In the genomic region with DNA sequence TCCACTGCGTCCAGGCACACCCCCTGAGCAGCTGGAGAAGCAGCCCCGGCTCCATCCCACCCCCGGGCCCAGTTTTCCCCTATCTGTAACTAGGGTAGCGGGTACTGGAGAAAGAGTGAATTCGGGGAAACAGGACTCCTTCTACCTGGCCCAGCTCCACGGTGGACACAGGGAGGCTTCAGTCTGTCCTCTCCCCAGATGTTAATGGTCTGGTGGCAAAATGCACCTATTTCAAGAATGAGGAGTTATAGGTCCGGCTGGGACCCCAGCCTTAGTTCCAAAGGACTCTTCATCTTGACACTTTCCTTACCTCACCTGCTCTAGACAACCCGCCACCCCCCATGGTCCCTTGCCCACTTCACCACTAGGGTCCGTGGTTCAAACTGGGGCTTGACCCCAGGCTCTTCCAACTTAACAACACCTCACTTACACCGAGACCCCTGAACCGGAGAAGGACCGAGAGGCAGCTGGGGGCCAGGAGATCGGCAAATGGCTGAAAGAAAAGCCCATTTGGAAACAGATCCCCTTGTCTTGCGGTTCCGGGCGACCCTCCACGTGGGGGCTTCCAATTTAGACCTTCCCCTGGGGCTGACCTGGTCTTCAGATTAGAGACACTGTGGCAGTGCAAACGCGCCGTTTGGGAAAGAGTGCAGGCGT, we compare ENCODE assay signal across 9 mouse cellular contexts. TPM values are rescaled to one million over a fixed set of nuclear protein-coding genes. Genes with fewer than 3 reads are reported as not detected.
DNase-seq lines count a peak whose midpoint lies in the region; ATAC-seq lines count a peak whose summit lies in the region.
"Had no signal": no experiment of that assay in that cellular context is flagged by ENCODE, and none has a peak within 500 bp of the region (broad histone marks: within the 10 kb centered on the region; RNA-seq: fewer than 3 reads in every experiment).

No protein-coding gene starts in this region.

- peaks cover 45% of the 10 kb centered on the region for H3K27me3 ChIP-seq in heart, embryonic 14.5 days (ENCODE audit: control insufficient read depth, insufficient read depth, low read length)
- H3K27me3 ChIP-seq in embryonic facial prominence, embryonic 12.5 days, result 0 out of 2 replicates have a peak, but pooled peaks cover 4% of the 10 kb centered on the region
- no peaks in the 10 kb centered on the region for H3K27me3 ChIP-seq in hindbrain, embryonic 15.5 days
- no peaks in the 10 kb centered on the region for H3K27me3 ChIP-seq in midbrain, embryonic 15.5 days (replicated peaks)

- H3K9ac ChIP-seq in heart, embryonic 14.5 days (ENCODE audit: low read length), result peak overlapping the region; percentile 79
- H3K9ac ChIP-seq in embryonic facial prominence, embryonic 12.5 days, result peak overlapping the region; percentile 97
- peak overlapping the region; percentile 77 for H3K9ac ChIP-seq in hindbrain, embryonic 15.5 days
- peak overlapping the region; percentile 85 for H3K9ac ChIP-seq in midbrain, embryonic 15.5 days

- no peak overlapping the region for H3K27ac ChIP-seq in heart, embryonic 14.5 days (replicated peaks in 1 of 2; ENCODE audit: control insufficient read depth in 1 of 2, insufficient read depth in 1 of 2, low read depth in 2 of 2, low read length in 2 of 2)
- H3K27ac ChIP-seq in embryonic facial prominence, embryonic 12.5 days, result peak overlapping the region; percentile 95
- peak overlapping the region; percentile 83 for H3K27ac ChIP-seq in hindbrain, embryonic 15.5 days (replicated peaks)
- H3K27ac ChIP-seq in midbrain, embryonic 15.5 days, result peak overlapping the region; percentile 89

- peaks cover 25 to 37% of the 10 kb centered on the region in 2 experiments for H3K4me1 ChIP-seq in heart, embryonic 14.5 days (ENCODE audit: control insufficient read depth in 2 of 2, insufficient read depth in 2 of 2, low read length in 2 of 2)
- peaks cover 43% of the 10 kb centered on the region for H3K4me1 ChIP-seq in embryonic facial prominence, embryonic 12.5 days
- H3K4me1 ChIP-seq in hindbrain, embryonic 15.5 days (replicated peaks), result peaks cover 63% of the 10 kb centered on the region
- peaks cover 54% of the 10 kb centered on the region for H3K4me1 ChIP-seq in midbrain, embryonic 15.5 days

- H3K4me3 ChIP-seq in heart, embryonic 14.5 days (ENCODE audit: control insufficient read depth in 1 of 2, insufficient read depth in 1 of 2, low read depth in 1 of 2, low read length in 2 of 2), result peak overlapping the region; percentile 48 to 64
- H3K4me3 ChIP-seq in embryonic facial prominence, embryonic 12.5 days, result peak overlapping the region; percentile 93
- H3K4me3 ChIP-seq in hindbrain, embryonic 15.5 days, result peak overlapping the region; percentile 67
- H3K4me3 ChIP-seq in midbrain, embryonic 15.5 days, result peak overlapping the region; percentile 71

- DNase-seq in heart, postnatal 4 days, result no peak
- no peak for DNase-seq in thymus, postnatal 10 days (ENCODE audit: low spot score in 2 of 2)
- DNase-seq in cerebellum, postnatal 10 days, result no peak

- no peaks in the 10 kb centered on the region for H3K9me3 ChIP-seq in heart, embryonic 14.5 days (ENCODE audit: control insufficient read depth, low read length)
- no peaks in the 10 kb centered on the region for H3K9me3 ChIP-seq in embryonic facial prominence, embryonic 12.5 days
- H3K9me3 ChIP-seq in hindbrain, embryonic 15.5 days, result no peaks in the 10 kb centered on the region
- no peaks in the 10 kb centered on the region for H3K9me3 ChIP-seq in midbrain, embryonic 15.5 days
- H3K9me3 ChIP-seq: G1E had no signal

- no peak for ATAC-seq in heart, embryonic 14.5 days (ENCODE audit: insufficient number of reproducible peaks, insufficient read depth, low FRiP score, low read depth)
- ATAC-seq in embryonic facial prominence, embryonic 12.5 days (ENCODE audit: insufficient number of reproducible peaks, insufficient read depth, low FRiP score, low TSS enrichment), result no peak
- ATAC-seq in hindbrain, embryonic 15.5 days (ENCODE audit: low FRiP score, low read depth), result no peak
- ATAC-seq in midbrain, embryonic 15.5 days (replicated peaks), result no peak
- no peak for ATAC-seq in monocyte, adult 5-6 weeks (replicated peaks; ENCODE audit: insufficient number of reproducible peaks, low FRiP score, low TSS enrichment, poor library complexity, severe bottlenecking)

- WGBS in heart, embryonic 14.5 days, result 4% methylated on average over 21 of the region's 21 CpGs
- WGBS in embryonic facial prominence, embryonic 12.5 days, result 2% methylated on average over 21 of the region's 21 CpGs
- 2% methylated on average over 21 of the region's 21 CpGs for WGBS in hindbrain, embryonic 15.5 days
- 2% methylated on average over 21 of the region's 21 CpGs for WGBS in midbrain, embryonic 15.5 days

- no peaks in the 10 kb centered on the region; the same call in 1 of the 2 replicates for H3K36me3 ChIP-seq in heart, embryonic 14.5 days (ENCODE audit: control insufficient read depth, insufficient read depth, low read length)
- peaks cover 20% of the 10 kb centered on the region for H3K36me3 ChIP-seq in embryonic facial prominence, embryonic 12.5 days
- 0 out of 2 replicates have a peak, but pooled peaks cover 8% of the 10 kb centered on the region for H3K36me3 ChIP-seq in hindbrain, embryonic 15.5 days
- H3K36me3 ChIP-seq in midbrain, embryonic 15.5 days (replicated peaks), result no peaks in the 10 kb centered on the region; the same call in 1 of the 2 replicates
- H3K36me3 ChIP-seq: G1E had no signal

- peak overlapping the region; percentile 98 for H3K4me2 ChIP-seq in heart, embryonic 14.5 days (ENCODE audit: low read length)
- H3K4me2 ChIP-seq in embryonic facial prominence, embryonic 12.5 days (replicated peaks), result peak overlapping the region; percentile 76
- peak overlapping the region; percentile 88 for H3K4me2 ChIP-seq in hindbrain, embryonic 15.5 days
- peak overlapping the region; percentile 93 for H3K4me2 ChIP-seq in midbrain, embryonic 15.5 days

RNA-seq across cellular contexts. Expression of a gene that starts 1.7 kb away (rescaled TPM):
- 4.6 and 6.2 TPM in 2 replicates for polyA plus RNA-seq in heart, embryonic 14.5 days (2014; fragmentation: Nextera tagmentation; extraction: Ambion mirVana)
- 10 to 100 TPM; 18.7 to 20.9 TPM for total RNA-seq in heart, postnatal 4 days (2021)
- 52.4 and 53.1 TPM in 2 replicates for polyA plus RNA-seq in embryonic facial prominence, embryonic 12.5 days (2016; fragmentation: Nextera tagmentation; extraction: Ambion mirVana)
- polyA plus RNA-seq in hindbrain, embryonic 15.5 days (2015; fragmentation: Nextera tagmentation; extraction: Ambion mirVana), result 14.0 and 18.5 TPM in 2 replicates
- polyA plus RNA-seq in midbrain, embryonic 15.5 days (2015; fragmentation: Nextera tagmentation; extraction: Ambion mirVana), result 26.0 and 31.2 TPM in 2 replicates
- total RNA-seq in monocyte, adult 5-6 weeks (2017), result not detected in 3 replicates

RNA-seq across cellular contexts. Expression of a gene that starts 29.1 kb away (rescaled TPM):
- polyA plus RNA-seq in heart, embryonic 14.5 days (2014; fragmentation: Nextera tagmentation; extraction: Ambion mirVana), result 0.63 and 1.7 TPM in 2 replicates
- not detected for total RNA-seq in heart, postnatal 4 days (2021)
- 1.4 and 3.0 TPM in 2 replicates for polyA plus RNA-seq in embryonic facial prominence, embryonic 12.5 days (2016; fragmentation: Nextera tagmentation; extraction: Ambion mirVana)
- polyA plus RNA-seq in hindbrain, embryonic 15.5 days (2015; fragmentation: Nextera tagmentation; extraction: Ambion mirVana), result 2.0 and 3.6 TPM in 2 replicates
- 2.1 and 2.2 TPM in 2 replicates for polyA plus RNA-seq in midbrain, embryonic 15.5 days (2015; fragmentation: Nextera tagmentation; extraction: Ambion mirVana)
- total RNA-seq in monocyte, adult 5-6 weeks (2017), result 1.8 TPM in 1 of 3 replicates, not detected in the others
- polyA plus RNA-seq: G1E had no signal

RNA-seq across cellular contexts. Expression of a gene that starts 39.2 kb away (rescaled TPM):
- polyA plus RNA-seq in heart, embryonic 14.5 days (2014; fragmentation: Nextera tagmentation; extraction: Ambion mirVana), result 2.7 TPM in 2 replicates
- total RNA-seq in heart, postnatal 4 days (2021), result 1 to 10 TPM; 8.0 to 8.1 TPM
- 8.2 and 8.3 TPM in 2 replicates for polyA plus RNA-seq in embryonic facial prominence, embryonic 12.5 days (2016; fragmentation: Nextera tagmentation; extraction: Ambion mirVana)
- polyA plus RNA-seq in hindbrain, embryonic 15.5 days (2015; fragmentation: Nextera tagmentation; extraction: Ambion mirVana), result 41.4 and 43.3 TPM in 2 replicates
- polyA plus RNA-seq in midbrain, embryonic 15.5 days (2015; fragmentation: Nextera tagmentation; extraction: Ambion mirVana), result 31.8 and 40.4 TPM in 2 replicates
- total RNA-seq in monocyte, adult 5-6 weeks (2017), result not detected in 3 replicates
- polyA plus RNA-seq: G1E had no signal

Comparison
In these comparisons a context has a peak if more than half of its experiments do, and no peak if none do; other contexts are left out.
1. H3K27ac ChIP-seq: peak in embryonic facial prominence, embryonic 12.5 days (single experiment), hindbrain, embryonic 15.5 days (single experiment) and midbrain, embryonic 15.5 days (single experiment); none in heart, embryonic 14.5 days (0 of 2).
2. Peak in every context shown above with its lines, with median percentiles within 50 percentile points of each other: H3K4me2 ChIP-seq, H3K4me3 ChIP-seq and H3K9ac ChIP-seq.